Mouse (Mus musculus): ENCODE results near the gene Arhgap24.

The Arhgap24 gene

GRCm38 (mm10) chr5:102687673-102688072 lies 206.5 kb downstream of the Arhgap24 start:
- no peak for DNase-seq

- DNase-seq, result peak; percentile 75 to 78
These were observed 211.3 kb downstream of the Arhgap24 start for GRCm38 (mm10) chr5:102692487-102692886.

- DNase-seq, result no peak
These were observed 212.0 kb downstream of the Arhgap24 start for GRCm38 (mm10) chr5:102693192-102693591.

GRCm38 (mm10) chr5:102693871-102694270 lies 212.7 kb downstream of the Arhgap24 start:
- no peak for DNase-seq

- DNase-seq, result peak; percentile 59 to 83
These were observed 216.6 kb downstream of the Arhgap24 start for GRCm38 (mm10) chr5:102697784-102698183.

- no peak for DNase-seq
These were observed 217.2 kb downstream of the Arhgap24 start for GRCm38 (mm10) chr5:102698396-102698795.

- DNase-seq, result peak in 1 of 2 experiments; percentile 66
These were observed 217.7 kb downstream of the Arhgap24 start for GRCm38 (mm10) chr5:102698891-102699290.

- DNase-seq, result no peak
These were observed 221.4 kb downstream of the Arhgap24 start for GRCm38 (mm10) chr5:102702581-102702980.

- DNase-seq, result peak; percentile 81 to 84
These were observed 222.3 kb downstream of the Arhgap24 start for GRCm38 (mm10) chr5:102703325-102704099.

- peak; percentile 48 to 58 for DNase-seq
These were observed 224.0 kb downstream of the Arhgap24 start for GRCm38 (mm10) chr5:102705170-102705569.

- DNase-seq, result peak; percentile 73 to 89
These were observed 229.1 kb downstream of the Arhgap24 start for GRCm38 (mm10) chr5:102710336-102710735.

GRCm38 (mm10) chr5:102719368-102719972 lies 238.3 kb downstream of the Arhgap24 start:
- DNase-seq, result peak; percentile 47 to 78

- DNase-seq, result no peak
These were observed 242.4 kb downstream of the Arhgap24 start for GRCm38 (mm10) chr5:102723558-102723957.

GRCm38 (mm10) chr5:102724813-102725348 lies 243.7 kb downstream of the Arhgap24 start:
- DNase-seq, result no peak

GRCm38 (mm10) chr5:102725365-102725764 lies 244.2 kb downstream of the Arhgap24 start:
- DNase-seq, result no peak

GRCm38 (mm10) chr5:102726985-102727384 lies 245.8 kb downstream of the Arhgap24 start:
- DNase-seq, result no peak

GRCm38 (mm10) chr5:102728531-102728930 lies 247.3 kb downstream of the Arhgap24 start:
- DNase-seq, result no peak

GRCm38 (mm10) chr5:102729476-102729875 lies 248.3 kb downstream of the Arhgap24 start:
- DNase-seq, result no peak

GRCm38 (mm10) chr5:102736131-102736530 lies 254.9 kb downstream of the Arhgap24 start:
- no peak for DNase-seq

- DNase-seq, result no peak
These were observed 261.5 kb downstream of the Arhgap24 start for GRCm38 (mm10) chr5:102742554-102743255.

- DNase-seq, result no peak
These were observed 262.2 kb downstream of the Arhgap24 start for GRCm38 (mm10) chr5:102743436-102743835.

- DNase-seq, result no peak
These were observed 262.9 kb downstream of the Arhgap24 start for GRCm38 (mm10) chr5:102744051-102744450.

- DNase-seq, result no peak
These were observed 267.0 kb downstream of the Arhgap24 start for GRCm38 (mm10) chr5:102748146-102748545.

Data from kidney, postnatal 25 days (tissue).